Mouse (Mus musculus) heart, postnatal 10 days (tissue): ENCODE measurements around the gene Taf1. TPM values are rescaled to one million over a fixed set of nuclear protein-coding genes. Genes with fewer than 3 reads are reported as not detected.

ENCODE experiments used
- DNase-seq, 2 experiments: peaks; one replicate each; pipeline ENCODE4 v3.0.0; 2021
- intact Hi-C: fragments of 180-260 bp; cut with DNase I; formaldehyde crosslinking; loops from one replicate; pipeline ENCODE4 v1.15.1; 2025
- total RNA-seq, 2 experiments: library from RNA; stranded (reverse); gene quantifications; 2 replicates each; pipeline ENCODE4 v1.2.3; 2021

The Taf1 gene
- total RNA-seq, 2 experiments from 2014 or later = 18.9 to 22.0 TPM

GRCm38 (mm10) chrX:101646621-101647020 lies 114.1 kb downstream of the Taf1 start:
- no peak for DNase-seq
- intact Hi-C loops = no loop called here

Other genes starting within 250 kb of the Taf1 start
- gene Nlgn3, start 233.6 kb upstream of the Taf1 start, total RNA-seq = under 1 TPM; 0.77 to 0.86 TPM
- not detected for gene Gjb1, start 156.4 kb upstream of the Taf1 start, total RNA-seq
- 10 to 100 TPM; 23.7 to 31.0 TPM for gene Zmym3, start 111.9 kb upstream of the Taf1 start, total RNA-seq
- gene Nono, start 103.4 kb upstream of the Taf1 start, total RNA-seq = 100 to 1,000 TPM; 134 to 135 TPM
- 100 to 1,000 TPM; 180 to 204 TPM for gene Itgb1bp2, start 83.6 kb upstream of the Taf1 start, total RNA-seq
- gene Ogt, start 107.3 kb downstream of the Taf1 start, total RNA-seq = 10 to 100 TPM; 81.7 to 89.5 TPM
- under 1 TPM; 0.14 to 0.25 TPM for gene Cxcr3, start 201.5 kb downstream of the Taf1 start, total RNA-seq